Mouse (Mus musculus): ENCODE data around the gene Ankrd63. TPM values are rescaled to one million over a fixed set of nuclear protein-coding genes. Genes with fewer than 3 reads are reported as not detected.

Gene Ankrd63
- total RNA-seq (2023), result 1 to 10 TPM; 2.3 to 3.1 TPM

DNA sequence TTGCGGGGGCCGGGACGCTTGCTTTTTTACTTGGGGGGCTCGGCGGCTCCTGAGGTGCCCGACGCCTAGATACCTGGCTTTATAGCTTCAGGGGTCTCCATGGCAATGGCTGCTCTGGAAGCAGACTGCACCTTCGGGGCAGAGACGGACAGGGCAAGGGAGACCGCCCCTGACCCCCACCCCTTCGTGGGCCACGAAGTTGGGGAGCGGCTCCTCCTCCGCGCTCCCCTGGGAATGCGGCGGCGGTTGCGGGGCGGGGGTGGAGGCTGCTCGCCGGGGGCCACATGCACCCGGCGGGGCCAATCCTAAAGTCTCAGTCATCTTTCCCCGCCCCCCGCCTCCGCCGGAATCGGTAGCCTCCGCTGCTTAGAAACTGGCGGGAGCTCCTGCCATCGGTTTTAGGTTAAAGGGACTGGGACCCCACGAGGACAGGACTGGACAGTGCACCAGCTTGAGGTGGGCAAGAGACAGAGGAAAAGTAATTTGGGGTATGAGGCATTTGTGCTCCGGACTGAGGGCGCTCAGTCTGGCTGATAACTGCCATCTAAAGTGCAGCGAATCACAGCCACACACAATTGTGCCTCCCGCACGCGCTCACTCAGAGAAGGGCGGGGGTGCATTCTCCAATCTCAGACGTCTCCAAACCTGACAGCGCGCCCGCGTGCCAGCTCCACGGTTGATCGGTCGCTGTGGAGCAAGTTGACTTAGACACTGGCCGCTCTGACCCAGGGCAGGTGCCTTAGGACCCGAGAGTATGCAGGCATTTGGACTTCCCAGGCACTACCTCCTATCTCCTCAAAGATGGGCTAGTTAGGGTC, at the start of gene Ankrd63:
Gene Ankrd63, minus strand, starts transcription at position 51 of the 818 bp plus-strand sequence.

DNA sequence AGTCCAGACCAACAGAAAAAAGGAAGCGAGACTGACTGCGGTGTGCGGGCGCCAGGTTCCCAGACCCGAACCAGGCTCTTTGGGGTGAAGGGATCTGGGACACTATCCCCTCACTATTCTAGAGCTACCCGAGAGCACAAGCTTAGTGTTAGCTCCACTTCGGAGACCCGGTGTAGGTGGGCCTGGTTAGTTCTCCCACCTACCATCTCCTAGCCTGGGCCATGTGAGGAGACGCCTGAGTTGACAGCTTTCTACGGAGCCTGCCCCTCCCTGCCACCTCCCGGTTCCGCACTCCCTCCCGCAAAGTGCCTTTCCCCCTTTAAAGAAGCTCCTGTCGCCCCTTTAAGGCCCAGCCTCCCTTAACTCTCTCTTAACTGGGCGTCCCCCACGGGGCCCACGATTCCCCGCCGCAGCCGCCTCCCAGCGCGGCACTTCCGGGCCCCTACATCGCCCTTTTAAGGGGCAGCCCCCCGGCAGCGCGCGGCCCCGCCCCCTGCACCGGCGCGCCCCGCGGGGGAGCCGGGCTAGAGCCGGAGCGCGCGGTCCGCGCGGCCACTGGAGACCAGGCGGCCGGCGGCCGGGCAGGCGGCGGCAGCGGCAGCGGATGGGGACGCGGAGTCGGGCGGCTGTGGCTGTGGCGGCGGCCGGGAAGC, 41.6 kb upstream of the Ankrd63 start, which contains the start of gene Inafm2:
Gene Inafm2, plus strand, starts transcription at position 527 of the 653 bp plus-strand sequence.

DNA sequence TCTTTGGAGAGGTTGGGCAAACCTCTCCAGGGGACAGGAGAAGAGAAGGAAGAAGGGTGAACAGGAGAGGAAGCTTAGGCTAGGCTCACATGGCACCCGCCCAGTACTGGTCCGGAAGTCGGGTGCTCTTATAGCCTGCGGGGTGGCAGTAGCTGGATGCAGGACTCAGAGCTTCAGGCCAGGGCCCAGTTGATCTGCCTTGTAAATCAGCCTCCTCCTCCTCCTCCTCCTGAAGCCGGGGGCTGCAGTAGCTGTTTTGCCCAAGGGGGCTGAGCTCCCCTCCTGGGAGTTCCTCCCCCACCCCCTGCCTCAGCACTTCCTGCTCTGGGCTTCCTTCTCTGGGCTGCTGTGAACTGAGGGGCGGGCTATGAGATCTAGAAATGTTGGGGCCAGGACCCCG, 24.6 kb upstream of the Ankrd63 start, which contains the start of gene Plcb2:
Gene Plcb2, minus strand, starts transcription at position 102 of the 400 bp plus-strand sequence.

DNA sequence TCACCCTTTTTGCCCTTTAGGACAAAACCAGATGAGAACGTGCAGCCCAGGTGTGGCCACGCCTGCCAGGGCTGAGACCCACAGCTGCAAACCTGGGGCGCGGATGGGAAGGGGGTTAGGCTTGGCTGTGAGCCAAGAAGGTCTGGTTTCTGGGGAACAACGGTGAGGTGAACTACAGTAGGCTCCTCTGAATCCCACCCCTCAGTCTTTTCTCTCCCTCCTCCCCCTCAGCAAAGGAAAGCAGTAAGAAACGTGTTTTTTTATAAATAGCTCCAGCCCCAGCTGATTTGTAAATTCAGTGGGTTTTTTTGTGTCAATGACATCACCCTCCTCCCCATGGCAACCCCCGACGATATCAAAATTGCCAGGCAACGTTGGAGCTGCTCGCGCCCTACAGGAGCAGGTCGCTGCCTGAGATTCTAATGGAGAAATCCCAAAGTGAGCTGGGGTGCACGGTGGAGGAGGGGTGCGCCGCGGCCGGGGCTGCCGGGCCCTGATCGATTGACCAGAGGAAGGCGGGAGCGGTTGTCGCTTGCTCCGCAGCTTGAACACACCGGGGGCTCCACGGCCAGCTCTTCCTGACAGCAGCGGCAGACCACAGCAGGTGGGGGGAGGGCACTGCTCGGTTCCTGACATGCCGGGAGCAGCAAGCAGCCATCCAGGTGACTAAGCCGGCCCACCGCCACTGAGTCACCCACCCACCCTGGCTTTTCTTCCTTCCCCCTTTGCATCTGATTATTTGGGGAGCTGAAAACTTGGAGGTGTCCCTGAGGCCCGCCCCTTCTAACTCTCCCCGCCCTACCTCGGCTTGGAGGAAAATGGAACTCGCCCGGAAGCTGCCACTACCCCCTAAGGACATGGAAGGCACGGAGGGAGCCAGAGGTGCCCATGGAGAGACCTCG, 40.6 kb downstream of the Ankrd63 start, which contains the start of gene Pak6:
Gene Pak6, plus strand, starts transcription at position 402 of the 902 bp plus-strand sequence.

Other genes with a start within 250 kb of the Ankrd63 start
- gene Srp14, start 224.3 kb downstream of the Ankrd63 start, total RNA-seq (2023), result 100 to 1,000 TPM; 109 to 119 TPM
- gene Bmf, start 154.3 kb downstream of the Ankrd63 start, total RNA-seq (2023), result 1 to 10 TPM; 2.9 to 4.6 TPM
- 1 to 10 TPM; 2.3 to 7.1 TPM for gene Bub1b, start 105.8 kb downstream of the Ankrd63 start, total RNA-seq (2023)
- gene Pak6, start 40.7 kb downstream of the Ankrd63 start, total RNA-seq (2023), result 1 to 10 TPM in 1 of 2 experiments, under 1 TPM in 1; 0.89 to 1.3 TPM
- 100 to 1,000 TPM; 113 to 119 TPM for gene Plcb2, start 24.5 kb upstream of the Ankrd63 start, total RNA-seq (2023)
- 10 to 100 TPM; 26.4 to 31.1 TPM for gene Inafm2, start 41.8 kb upstream of the Ankrd63 start, total RNA-seq (2023)
- gene Ccdc9b, start 58.7 kb upstream of the Ankrd63 start, total RNA-seq (2023), result not detected
- not detected for gene Phgr1, start 68.8 kb upstream of the Ankrd63 start, total RNA-seq (2023)
- gene Disp2, start 75.8 kb upstream of the Ankrd63 start, total RNA-seq (2023), result not detected
- gene Knstrn, start 110.0 kb upstream of the Ankrd63 start, total RNA-seq (2023), result 10 to 100 TPM; 10.2 to 13.4 TPM
- 10 to 100 TPM; 70.0 to 75.2 TPM for gene Ivd, start 158.0 kb upstream of the Ankrd63 start, total RNA-seq (2023)
- gene Bahd1, start 196.4 kb upstream of the Ankrd63 start, total RNA-seq (2023), result 10 to 100 TPM; 35.1 to 39.8 TPM
- 1 to 10 TPM; 4.1 to 5.5 TPM for gene Chst14, start 222.5 kb upstream of the Ankrd63 start, total RNA-seq (2023)

All from T-cell, adult 66 days (primary cell).